Mouse (Mus musculus) retina, postnatal 7 days (tissue): Measurements from ENCODE around the gene Poglut1.
"Not testable (repeated sequence)": the region's sequence is repeated elsewhere in the genome, so short reads cannot be mapped to it uniquely, and the experiment has no call there.

Source experiments
- DNase-seq: peaks from one replicate; pipeline ENCODE4 v3.0.0-alpha.2; 2012; ENCODE audit warnings: low read depth, low spot score

Gene Poglut1

DNA sequence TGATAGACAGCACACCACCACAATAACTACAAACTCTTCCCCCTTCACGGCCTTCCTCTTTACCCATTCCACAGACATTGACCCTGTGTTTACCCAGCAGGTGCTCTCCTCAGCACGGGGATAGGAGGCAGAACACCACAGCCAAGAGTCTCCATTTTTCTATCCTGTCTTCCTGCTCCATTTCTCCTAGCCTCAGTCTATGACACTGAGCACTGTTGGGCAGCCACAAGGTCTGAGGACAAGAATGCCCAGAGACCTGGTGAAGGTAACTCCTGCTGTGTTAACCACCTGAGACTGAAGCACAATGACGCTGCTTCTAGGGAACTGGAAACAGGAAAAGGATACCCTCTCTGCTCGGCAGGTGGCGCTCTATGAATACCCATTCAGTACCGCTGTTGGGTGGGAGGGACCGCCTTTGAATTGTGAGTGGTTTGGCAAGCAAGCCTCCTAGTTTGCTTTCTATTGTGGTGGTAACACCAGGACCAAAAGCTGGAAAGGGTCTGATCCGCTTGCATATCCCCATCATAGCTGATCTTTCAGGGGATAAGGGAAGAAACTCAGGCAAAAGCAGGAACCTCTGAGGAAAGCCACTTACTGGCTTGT is 13.4 kb downstream of the Poglut1 start:
- DNase-seq = peak; percentile 63

DNA sequence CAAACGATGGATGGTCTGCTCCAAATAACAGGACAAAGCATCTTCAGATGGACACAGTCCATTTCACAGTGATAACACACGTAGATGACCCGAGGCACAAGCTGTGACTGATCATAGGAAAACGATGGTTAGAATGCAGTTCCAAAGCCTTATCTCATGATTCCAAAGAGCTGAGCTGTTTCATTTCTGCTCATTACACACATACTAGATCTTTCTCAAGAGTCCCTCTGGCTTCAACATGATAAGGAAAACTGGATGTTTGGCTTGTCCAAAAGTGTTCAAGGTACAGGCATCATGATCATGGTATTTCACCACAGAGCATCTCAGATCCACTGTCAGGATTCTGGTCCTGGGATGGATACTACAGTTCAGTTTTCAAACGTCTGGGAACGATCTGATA is 23.8 kb downstream of the Poglut1 start:
- no peak for DNase-seq

DNA sequence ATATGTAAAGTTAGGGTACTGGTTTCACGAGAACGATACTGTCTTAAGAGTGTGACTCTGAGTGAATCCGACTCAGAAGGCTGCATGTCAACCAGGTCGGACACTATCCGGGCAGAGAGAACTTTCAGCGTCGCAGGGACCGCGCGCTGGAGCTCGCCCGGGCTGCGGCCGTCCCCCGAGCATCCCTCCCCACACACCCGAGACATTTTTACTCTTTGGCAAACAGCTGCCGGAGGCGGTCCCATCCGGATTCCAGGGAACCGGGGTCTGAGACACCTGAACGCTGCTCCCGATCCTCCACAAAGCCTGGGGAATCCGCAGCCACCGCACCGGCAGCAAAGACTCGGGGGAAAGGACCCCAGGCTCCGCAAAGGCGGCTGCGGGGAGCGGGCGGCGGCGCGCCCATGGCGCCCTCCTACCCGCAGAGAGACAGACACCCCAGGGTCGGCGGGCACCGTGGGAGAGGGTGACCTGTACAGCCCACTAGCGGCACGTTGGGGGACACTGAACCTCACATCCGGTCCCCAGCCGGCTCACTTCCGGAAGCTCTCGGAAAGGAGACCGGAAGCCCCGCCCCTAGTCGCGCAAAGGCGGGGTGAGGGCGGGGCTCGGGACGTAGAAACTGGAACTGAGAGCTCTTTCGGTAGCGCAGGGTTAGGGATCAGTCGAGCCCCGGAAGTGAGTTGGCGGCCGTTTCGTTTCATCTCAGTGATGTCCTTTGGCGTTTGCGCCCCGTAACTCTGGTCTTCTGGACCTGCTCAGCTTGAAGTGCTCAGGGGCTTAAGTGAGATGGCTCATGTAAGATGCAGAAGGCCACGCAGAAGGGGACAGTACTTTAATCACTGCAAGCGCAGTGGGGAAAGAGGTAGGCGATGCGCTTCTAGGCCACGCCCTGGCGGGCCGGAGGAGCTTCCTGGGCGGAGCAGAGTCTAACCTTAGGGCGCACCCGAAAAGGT is 27.7 kb downstream of the Poglut1 start, which contains the start of gene Timmdc1:
Gene Timmdc1 (minus strand): TSS at position 535 of the 956 bp plus-strand sequence.
- DNase-seq = peak; percentile 94

DNA sequence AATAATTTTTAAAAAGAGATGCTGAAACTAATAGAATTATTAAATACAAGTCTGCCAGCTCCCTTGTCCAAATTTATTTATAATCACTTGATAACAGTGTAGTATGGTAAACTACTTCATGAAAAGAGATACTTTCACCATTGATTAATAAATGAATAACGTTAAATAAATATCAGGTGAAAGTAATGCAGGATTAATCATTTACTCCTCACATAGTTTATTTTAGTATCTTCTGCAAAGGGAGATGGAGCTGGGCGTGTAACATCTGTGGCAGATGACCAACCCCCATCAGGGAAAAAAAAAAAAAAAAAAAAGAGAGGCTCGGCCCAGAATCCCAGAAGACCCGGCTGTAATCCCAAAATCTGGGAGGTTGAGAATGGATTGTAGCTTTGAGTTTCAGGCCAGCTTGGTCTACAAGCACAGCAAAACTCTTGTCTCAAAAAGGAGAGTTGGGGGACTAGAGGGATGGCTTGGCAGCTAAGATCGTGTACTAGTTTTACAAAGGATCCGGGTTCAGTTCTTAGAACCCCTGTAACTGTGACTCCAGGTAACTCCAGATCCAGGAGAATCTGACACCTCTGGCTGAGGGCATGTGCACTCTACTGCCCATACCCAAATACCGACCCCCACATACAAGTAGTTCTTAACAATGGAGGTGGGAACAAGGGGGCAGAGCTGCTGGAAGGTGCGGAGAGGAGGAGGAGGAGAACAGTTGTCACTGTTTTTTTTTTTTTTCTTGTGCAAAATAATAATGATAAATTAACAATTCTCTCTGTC is 28.7 kb downstream of the Poglut1 start:
- DNase-seq = no peak

DNA sequence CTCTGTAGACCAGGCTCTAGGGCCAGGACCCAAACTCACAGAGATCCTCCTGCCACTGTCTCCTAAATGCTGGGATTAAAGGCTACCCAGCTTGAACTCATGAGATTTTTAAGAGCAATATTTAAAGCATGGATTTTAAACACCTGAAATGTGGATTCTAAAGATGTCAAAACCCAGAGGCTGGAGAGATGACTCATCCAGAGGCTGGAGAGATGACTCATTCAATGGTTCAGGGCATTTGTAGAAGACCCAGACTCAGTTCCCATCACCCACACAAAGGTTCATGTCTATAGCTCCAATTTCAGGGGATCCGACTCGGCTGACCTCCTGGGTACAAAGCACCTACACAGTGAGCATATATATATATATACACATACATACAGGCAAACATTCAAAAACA is 30.9 kb downstream of the Poglut1 start:
- no peak for DNase-seq

DNA sequence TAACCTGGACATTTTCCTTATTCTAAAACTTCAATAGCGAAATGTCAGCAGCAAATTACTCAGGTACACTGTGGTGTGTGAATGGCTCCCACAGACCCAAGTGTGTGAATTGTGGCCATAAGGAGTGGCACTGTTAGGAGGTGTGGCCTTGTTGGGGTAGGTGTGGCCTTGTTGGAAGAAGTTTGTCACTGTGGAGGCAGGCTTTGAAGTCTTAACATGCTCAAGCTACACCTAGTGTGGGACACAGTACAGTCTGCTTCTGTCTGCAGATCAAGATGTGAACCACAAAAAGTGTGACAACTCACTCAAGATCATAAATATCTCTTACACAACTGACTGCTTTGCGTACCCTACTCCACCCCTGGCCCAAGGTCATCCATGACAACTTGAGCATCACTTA is 39.2 kb downstream of the Poglut1 start:
- no peak for DNase-seq

DNA sequence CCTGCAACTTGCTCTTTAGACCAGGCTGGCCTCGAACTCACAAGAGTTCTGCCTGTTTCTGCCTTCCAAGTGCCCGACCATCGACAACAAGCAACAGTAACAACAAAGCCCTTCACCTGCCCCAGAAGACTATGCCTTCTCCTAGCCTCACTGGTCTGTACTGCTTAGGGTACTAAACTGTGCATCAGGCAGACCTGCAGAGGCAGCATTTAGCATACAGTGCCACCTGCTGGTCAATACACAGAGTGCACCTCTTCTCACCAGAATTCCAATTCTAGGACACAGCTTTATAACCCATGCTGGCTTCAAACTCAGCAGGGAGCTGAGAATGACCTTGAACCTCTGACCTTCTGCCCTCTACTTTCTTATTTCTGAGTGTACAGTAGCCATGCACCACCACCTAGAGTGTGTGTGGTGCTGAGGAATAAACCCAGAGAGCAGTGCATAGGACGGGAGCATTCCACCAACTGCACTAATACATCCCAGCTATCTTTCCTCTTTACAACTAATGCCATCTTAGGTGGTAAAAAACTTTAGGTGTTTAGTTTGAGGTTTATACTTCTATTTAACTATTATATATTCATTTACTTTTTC is 43.9 kb downstream of the Poglut1 start:
- DNase-seq = peak; percentile 58

DNA sequence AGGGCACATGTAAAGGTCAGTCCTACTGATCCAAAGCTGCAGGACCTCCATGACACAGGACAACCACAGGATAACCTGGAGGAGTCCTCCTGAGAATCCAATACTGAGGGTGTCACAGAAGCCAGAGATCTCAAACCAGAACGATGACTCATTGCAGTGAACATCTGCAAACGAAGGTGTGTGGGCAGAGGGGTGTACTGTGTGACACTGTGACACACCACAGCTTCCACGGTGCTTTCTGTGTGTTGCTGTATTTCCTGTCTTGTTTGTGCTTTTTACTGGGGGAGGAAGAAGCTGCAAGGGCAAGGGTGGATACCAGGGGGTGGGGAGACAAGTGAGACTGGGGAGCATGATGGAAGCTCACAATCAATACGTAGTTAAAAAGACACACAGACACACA is 46.5 kb downstream of the Poglut1 start:
- no peak for DNase-seq

DNA sequence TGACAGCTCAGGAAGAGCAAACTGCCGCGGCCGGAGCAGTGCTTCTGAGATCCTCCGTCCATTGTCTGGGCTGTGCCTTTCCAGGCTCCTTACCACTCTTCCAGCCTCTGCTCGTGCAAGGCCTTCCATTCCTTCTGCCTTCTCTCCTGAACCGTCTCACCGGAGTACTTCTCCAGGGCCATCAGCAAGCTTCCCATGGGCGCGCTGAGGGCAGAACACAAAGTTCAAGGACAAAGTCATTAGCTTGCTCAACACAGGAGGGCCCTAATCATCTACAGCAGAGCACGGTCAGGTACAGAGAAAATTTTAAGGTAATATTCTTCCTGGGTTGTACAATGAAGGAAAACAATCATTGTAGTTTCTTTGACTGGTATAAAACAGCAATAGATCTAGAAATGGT is 47.6 kb downstream of the Poglut1 start:
- no peak for DNase-seq

DNA sequence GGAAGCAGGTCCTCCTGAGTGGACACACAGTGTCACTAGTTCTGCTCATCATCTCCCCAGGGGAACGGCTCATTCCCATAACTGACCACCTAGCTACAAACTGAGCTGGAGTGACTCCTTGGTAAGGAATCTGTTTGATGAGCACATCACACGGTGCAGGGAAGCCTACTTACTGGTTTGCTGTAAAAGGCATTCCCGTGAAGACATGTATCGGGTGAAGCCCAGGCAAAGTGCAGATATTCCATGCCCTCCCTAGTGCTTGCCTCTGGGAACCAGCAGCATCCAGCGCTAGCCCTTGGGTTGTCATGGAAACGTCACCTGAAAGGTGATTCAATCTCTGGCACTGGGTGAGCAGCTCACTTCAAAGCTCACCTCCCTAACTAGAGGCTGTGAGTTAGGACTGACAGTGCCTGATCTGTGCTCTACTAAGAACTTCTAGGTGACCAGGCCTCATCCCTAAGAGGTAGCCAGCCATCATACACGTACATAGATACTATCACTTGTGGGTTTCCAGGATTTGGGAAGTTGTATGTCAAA is 53.4 kb downstream of the Poglut1 start:
- DNase-seq = no peak

DNA sequence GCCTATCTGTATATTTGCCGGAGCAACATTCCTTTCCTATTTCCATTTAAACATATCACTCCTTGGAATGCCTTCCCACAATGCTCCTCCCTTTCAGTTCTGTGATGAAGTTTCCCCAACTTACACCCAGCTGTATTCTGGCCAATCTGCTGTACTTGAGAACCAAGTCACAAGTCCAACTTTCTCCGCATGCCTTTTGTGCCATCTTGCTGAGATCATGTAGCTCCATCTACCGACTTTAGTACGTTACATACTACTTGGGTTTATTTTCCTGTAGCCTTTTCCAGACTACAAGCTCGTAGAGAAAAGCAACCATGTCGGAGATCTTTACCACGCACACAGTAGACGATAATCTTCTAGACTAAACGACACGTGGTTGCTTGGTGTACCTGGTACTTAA is 56.2 kb downstream of the Poglut1 start:
- DNase-seq = no peak

DNA sequence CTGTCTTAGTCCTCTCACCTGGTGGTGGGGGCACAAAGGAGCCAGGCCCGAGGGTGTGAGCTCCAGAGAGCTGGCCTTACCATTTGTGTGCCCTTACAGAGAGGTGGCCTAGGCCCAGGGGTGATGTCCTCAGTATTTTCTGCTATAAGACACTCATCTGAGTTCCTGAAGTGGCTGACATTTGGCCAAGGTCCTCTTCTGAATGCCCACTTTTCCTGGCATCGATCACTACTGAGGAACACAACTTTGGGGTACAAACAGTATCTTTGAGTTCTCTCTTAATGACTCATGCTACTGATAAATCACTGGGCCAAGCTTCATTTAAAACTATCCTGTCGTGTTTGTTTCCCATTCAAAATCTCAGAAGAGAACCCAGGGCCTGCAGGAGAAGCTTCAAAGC is 57.5 kb downstream of the Poglut1 start:
- DNase-seq = no peak

DNA sequence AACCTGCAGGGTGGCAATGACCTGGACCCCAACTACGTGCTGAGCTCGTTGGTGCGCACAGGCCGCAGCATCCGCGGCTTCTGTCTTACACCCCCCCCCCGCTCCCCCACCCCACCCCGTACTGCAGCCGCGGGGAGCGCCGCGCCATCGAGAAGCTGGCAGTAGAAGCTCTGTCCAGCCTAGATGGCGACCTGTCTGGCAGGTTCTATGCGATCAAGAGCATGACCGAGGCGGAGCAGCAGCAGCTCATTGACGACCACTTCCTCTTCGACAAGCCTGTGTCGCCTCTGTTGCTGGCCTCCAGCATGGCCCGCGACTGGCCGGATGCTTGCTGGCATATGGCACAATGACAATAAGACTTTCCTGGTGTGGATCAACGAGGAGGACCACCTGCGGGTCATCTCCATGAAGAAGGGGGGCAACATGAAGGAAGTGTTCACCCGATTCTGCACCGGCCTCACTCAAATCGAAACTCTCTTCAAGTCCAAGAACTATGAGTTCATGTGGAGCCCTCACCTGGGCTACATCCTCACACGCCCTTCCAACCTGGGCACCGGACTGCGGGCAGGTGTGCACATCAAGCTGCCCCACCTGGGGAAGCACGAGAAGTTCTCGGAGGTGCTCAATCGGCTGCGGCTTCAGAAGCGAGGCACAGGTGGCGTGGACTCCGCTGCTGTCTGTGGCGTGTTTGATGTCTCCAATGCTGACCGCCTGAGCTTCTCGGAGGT is 66.3 kb downstream of the Poglut1 start:
- no peak for DNase-seq

DNA sequence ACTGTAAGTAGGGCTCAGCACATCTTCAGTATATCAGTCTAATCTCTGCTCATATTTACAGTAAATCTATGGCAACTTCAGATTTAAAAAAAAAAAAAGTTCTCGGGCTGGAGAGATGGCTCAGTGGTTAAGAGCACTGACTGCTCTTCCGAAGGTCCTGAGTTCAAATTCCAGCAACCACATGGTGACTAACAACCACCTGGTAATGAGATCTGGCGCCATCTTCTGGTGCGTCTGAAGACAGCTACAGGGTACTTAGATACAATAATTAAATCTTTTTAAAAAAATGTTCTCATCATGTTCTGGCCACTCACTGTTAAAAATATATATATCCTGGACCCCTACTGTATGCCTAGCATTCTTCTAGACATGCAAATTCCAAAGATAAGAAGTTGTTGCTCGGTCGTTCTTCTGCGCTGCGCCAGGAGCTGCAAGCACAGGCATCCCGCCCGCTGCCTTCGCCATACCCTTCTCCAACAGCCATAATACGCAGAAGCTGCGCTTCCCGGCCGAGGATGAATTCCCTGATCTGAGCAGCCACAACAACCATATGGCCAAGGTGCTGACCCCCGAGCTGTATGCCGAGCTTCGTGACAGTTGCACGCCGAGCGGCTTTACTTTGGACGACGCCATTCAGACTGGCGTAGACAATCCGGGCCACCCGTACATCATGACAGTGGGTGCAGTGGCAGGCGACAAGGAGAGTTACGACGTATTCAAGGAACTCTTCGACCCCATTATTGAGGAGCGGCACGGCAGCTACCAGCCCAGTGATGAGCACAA is 67.1 kb downstream of the Poglut1 start:
- no peak for DNase-seq

DNA sequence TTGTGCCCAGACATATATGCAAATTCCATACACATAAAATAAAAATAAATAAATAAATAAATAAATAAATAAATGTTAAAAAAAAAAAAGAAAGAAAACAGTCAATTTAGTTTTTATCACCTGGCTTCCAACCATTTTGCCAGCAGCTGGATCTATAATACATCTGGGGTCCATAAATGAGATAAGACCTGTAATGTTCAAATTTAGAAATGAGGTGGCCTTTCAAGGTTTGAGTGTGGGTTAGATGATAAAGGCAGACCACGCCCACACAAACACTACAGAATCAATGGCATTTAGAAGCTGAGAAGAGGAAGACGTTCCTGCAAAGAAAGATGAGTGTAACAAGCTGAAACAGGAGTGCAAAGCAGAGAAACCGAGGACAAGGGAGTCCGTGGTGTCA is 68.7 kb downstream of the Poglut1 start:
- DNase-seq = no peak

DNA sequence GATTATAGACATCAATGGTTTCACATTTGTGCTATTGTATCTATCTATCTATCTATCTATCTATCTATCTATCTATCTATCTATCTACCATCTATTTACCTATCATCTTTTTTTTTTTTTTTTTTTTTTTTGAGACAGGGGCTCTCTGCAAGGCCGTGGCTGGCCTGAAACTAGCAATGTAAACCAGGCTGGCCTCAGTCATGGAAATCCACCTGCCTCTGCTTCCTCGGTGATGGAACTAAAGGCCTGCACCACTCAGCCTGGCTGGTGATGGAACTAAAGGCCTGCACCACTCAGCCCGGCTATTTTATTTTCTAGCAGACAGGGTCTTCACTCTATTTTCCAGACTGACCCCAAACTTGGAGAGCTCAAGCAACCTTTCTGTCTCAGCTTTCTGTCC is 71.8 kb downstream of the Poglut1 start:
- DNase-seq = no peak

DNA sequence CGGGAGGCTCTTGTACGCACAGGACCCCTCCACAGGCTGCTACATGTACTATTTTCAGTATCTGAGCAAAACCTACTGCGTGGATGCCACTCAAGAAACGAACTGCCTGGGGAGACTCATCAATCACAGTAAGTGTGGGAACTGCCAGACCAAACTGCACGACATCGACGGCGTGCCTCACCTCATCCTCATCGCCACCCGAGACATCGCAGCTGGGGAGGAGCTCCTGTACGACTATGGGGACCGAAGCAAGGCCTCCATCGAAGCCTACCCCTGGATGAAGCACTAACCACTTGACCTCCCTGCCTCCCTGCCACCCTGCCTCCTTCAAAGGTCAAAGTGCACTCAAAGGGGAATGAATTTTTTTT is 72.8 kb downstream of the Poglut1 start:
- DNase-seq = not testable (repeated sequence)

DNA sequence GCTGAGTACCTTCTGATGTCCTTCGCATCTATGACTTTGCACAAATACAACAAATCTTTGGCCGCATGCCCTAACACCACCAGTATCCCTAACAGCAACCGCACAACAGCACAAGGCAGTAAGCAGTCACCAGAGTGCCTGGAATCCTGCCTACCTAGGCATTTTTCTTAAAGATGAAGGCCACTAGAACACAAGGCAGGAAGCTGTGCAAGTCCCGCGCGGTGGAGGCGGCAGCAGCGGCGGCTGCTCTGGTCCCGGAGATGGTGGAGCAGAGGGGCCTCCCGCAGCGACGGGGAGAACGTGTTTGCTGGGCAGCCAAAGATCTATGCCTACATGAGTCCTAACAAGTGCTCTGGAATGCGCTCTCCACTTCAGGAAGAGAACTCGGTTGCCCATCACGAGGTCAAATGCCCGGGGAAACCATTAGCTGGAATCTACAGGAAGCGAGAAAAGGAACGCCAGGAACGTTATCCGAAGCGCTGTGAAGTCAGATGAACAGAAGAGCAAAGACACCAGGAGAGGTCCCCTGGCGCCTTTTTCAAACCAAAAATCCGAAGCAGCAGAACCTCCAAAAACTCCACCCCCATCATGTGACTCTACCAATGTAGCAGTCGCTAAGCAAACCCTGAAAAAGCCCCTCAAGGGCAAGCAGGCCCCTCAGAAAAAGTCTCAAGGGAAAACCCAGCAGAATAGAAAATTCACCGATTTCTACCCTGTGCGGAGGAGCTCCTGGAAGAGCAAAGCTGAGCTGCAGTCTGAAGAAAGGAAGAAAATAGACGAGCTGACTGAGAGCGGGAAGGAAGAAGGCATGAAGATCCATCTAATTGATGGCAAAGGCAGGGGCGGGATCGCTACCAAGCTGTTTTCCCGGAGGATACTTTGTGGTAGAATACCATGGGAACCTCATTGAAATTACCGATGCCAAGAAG is 73.5 kb downstream of the Poglut1 start:
- DNase-seq = no peak

DNA sequence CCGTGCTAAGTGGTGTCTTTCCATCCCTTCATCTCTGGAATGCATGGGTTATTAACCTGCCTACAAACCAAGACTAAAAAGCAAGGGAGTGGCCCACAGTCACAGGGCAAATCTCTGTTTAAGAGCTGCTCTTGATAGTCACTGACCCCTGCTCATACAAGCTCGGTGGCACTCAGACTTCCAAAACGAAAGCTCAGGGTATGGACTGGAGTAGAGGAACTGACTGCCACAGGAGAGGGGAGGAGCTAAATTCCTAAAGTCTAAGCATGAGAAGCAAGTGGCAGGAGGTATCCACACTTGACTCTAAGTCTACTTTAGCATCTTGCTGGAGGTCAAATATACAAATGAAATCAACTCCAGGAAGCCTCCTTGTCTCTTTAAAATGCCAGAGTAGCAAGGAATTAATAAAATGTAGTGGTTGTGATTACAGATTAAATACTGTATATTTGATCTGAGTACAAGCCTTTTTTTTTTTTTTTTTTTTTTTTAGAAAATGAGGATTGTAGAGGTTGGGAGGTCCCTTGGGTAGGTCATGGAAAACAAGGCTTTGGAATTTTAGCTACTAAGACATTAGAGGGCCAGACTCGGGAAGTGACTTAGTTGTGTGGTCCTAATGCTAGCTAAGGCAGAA is 74.3 kb downstream of the Poglut1 start:
- no peak for DNase-seq
